Mouse (Mus musculus): Measurements from ENCODE around the gene Sult2a7. TPM values are rescaled to one million over a fixed set of nuclear protein-coding genes. Genes with fewer than 3 reads are reported as not detected.

Gene Sult2a7
- not detected for total RNA-seq (2021)
- long read RNA-seq, experiment 1 = 0 reads
- long read RNA-seq, experiment 2 = 0 reads

DNA sequence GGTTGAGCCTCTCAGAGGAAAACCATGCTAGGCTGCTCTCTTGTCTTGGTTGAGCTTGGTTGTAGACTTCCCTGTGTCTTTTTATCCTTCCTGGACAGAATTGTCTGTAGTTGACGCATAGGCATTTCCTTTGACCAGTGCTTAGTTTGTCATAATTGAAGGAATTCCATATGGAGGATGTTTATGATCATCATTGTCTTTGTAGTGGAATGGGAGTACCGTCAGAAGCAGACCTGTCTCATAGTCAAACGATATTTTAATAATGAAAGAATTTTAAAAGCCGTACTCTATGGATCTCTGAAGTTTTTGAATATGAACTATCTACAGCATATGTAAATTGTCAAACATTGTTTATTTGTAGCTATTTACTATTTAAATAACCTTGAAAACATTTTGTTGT lies at the start of gene Sult2a7:
Gene Sult2a7 (minus strand): TSS at position 101 of the 400 bp plus-strand sequence.
- intact Hi-C loops (cut with DNase I) = no loop called here
- DNase-seq (ENCODE audit: extremely low spot score in 1 of 2, low spot score in 2 of 2) = no peak
- no peak within 1 kb of the TSS for H3K4me3 ChIP-seq
- no peak for TF ChIP-seq CTCF (IDR thresholded peaks at IDR 0.05)
- no peak within 1 kb of the TSS for H3K27ac ChIP-seq

DNA sequence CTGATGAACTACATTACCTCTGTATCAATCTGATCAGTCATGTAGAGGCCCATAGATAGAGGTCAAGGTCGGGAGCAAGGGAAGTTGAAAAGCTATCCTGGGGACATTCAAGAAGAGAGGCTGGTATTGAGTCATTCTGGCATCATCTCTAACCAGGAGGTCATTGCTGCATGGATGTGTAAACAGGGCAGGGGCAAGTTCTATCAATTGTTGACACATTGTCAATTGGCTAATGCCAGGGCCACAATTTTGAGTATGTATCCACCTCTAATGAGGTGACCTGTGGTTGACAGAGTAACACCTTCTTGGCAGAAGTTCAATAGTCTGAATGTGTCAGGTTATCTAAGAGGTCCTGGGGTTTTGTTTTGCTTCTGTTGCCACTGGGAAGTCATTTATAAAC lies 31.2 kb upstream of the Sult2a7 start:
- DNase-seq (ENCODE audit: extremely low spot score in 1 of 2, low spot score in 2 of 2) = no peak
- no peak for TF ChIP-seq CTCF (IDR thresholded peaks at IDR 0.05)
- H3K27ac ChIP-seq = no peak overlapping the region
- intact Hi-C loops (cut with DNase I) = no loop called here
- H3K4me3 ChIP-seq = no peak overlapping the region

- intact Hi-C loops (cut with DNase I) = no loop called here
- H3K4me3 ChIP-seq = no peak overlapping the region
- no peak for DNase-seq (ENCODE audit: extremely low spot score in 1 of 2, low spot score in 2 of 2)
- no peak for TF ChIP-seq CTCF (IDR thresholded peaks at IDR 0.05)
- no peak overlapping the region for H3K27ac ChIP-seq
These were observed 28.6 kb upstream of the Sult2a7 start for GRCm38 (mm10) chr7:14522636-14523035.

DNA sequence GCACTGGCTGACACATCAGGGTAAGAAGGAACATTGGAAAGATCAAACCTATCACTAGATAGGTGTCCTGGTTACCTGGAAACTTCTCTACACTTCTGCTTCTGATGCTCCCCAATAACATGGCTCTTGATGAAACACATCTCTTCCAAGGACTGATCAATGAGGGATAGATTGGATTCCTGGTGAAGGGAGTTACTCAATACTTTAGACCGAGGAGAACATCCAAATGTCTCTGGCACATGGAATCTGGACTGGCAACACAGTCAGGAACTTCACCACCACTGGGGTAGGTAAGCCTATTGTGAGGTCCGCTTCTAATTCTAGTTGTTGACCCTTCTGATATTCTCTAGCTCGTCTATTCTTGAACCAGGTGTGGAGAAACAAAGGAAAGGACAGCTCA lies 24.3 kb upstream of the Sult2a7 start:
- H3K4me3 ChIP-seq = no peak overlapping the region
- no peak overlapping the region for H3K27ac ChIP-seq
- DNase-seq (ENCODE audit: extremely low spot score in 1 of 2, low spot score in 2 of 2) = no peak
- intact Hi-C loops (cut with DNase I) = no loop called here
- no peak for TF ChIP-seq CTCF (IDR thresholded peaks at IDR 0.05)

- intact Hi-C loops (cut with DNase I) = no loop called here
- Histone ChIP-seq H3K27ac (no peak overlapping the region), H3K4me3 (no peak overlapping the region)
- no peak for TF ChIP-seq CTCF (IDR thresholded peaks at IDR 0.05)
- no peak for DNase-seq (ENCODE audit: extremely low spot score in 1 of 2, low spot score in 2 of 2)
These were observed 1.1 kb downstream of the Sult2a7 start for GRCm38 (mm10) chr7:14492886-14493285.

DNA sequence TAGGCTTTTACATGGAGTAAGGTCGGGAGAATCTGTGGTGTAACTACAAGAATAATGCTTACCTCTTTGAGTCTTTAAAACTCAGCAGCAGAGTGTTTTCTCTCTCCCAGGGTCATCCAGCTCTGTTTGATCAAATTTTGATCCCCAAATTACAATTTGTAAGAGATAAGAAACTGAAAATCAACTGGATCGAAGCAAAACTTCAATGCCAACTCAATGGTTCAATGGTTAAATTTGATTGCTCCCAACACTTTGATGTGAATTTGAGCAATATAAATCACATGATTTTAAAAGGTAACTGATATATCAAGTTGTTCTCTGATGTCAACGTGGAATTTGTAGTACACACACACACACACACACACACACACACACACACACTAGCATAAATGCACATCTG lies 47.5 kb downstream of the Sult2a7 start, which contains the start of gene Sult2a8:
Gene Sult2a8 (minus strand): TSS at position 236 of the 400 bp plus-strand sequence.
- intact Hi-C loops (cut with DNase I) = no loop called here
- no peak within 1 kb of the TSS for H3K4me3 ChIP-seq
- no peak for TF ChIP-seq CTCF (IDR thresholded peaks at IDR 0.05)

DNA sequence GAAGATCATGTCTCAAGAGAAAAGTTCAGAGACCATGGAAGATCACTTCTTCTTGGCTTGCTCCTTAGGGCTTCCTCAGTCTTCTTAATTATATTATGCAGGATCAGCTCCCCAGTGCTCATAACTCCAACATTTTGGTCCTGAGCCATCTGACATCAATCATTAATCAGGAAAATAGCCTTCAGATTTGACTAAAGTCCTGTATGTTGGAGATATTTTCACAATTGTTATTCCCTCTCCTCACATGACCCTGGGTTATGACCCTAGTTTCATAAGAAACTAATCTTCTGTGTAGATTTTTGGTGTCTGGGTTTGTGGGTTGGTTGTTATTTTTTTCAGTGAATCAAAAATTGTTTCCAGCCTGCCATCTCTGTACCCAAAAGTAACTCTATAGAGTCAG lies 54.4 kb downstream of the Sult2a7 start:
- intact Hi-C loops (cut with DNase I) = no loop called here
- Histone ChIP-seq H3K27ac (no peak overlapping the region), H3K4me3 (no peak overlapping the region)
- DNase-seq (ENCODE audit: extremely low spot score in 1 of 2, low spot score in 2 of 2) = no peak
- no peak for TF ChIP-seq CTCF (IDR thresholded peaks at IDR 0.05)

More for the DNA sequence above, 47.5 kb downstream of the Sult2a7 start, which contains the start of gene Sult2a8:
- no peak for DNase-seq (ENCODE audit: extremely low spot score in 1 of 2, low spot score in 2 of 2)
- no peak within 1 kb of the TSS for H3K27ac ChIP-seq

GRCm38 (mm10) chr7:14438484-14438883 lies 55.5 kb downstream of the Sult2a7 start:
- Histone ChIP-seq H3K4me3 (no peak overlapping the region), H3K27ac (no peak overlapping the region)
- no peak for TF ChIP-seq CTCF (IDR thresholded peaks at IDR 0.05)
- intact Hi-C loops (cut with DNase I) = no loop called here
- DNase-seq (ENCODE audit: extremely low spot score in 1 of 2, low spot score in 2 of 2) = no peak

- TF ChIP-seq CTCF (IDR thresholded peaks at IDR 0.05) = no peak
- intact Hi-C loops (cut with DNase I) = no loop called here
- H3K4me3 ChIP-seq = no peak overlapping the region
- no peak overlapping the region for H3K27ac ChIP-seq
- DNase-seq (ENCODE audit: extremely low spot score in 1 of 2, low spot score in 2 of 2) = no peak
These were observed 56.0 kb downstream of the Sult2a7 start for GRCm38 (mm10) chr7:14438029-14438428.

Other genes starting within 250 kb of the Sult2a7 start
- gene Sult2a6, start 239.4 kb downstream of the Sult2a7 start, total RNA-seq (2021) = not detected
- not detected for gene Obox8, start 160.7 kb downstream of the Sult2a7 start, total RNA-seq (2021)
- not detected for gene Sult2a8, start 47.5 kb downstream of the Sult2a7 start, total RNA-seq (2021)
- under 1 TPM; 0.14 to 0.16 TPM for gene Vmn1r90, start 69.3 kb upstream of the Sult2a7 start, total RNA-seq (2021)
- gene Obox7, start 165.3 kb upstream of the Sult2a7 start, total RNA-seq (2021) = not detected

Data from left cerebral cortex, adult 2 months (tissue).